Mouse (Mus musculus) cerebellum, adult 11 months (tissue): ENCODE data around the gene Ubfd1.

Source experiments
- DNase-seq: peaks from one replicate; pipeline ENCODE4 v3.0.0; 2022

Ubfd1 gene

DNA sequence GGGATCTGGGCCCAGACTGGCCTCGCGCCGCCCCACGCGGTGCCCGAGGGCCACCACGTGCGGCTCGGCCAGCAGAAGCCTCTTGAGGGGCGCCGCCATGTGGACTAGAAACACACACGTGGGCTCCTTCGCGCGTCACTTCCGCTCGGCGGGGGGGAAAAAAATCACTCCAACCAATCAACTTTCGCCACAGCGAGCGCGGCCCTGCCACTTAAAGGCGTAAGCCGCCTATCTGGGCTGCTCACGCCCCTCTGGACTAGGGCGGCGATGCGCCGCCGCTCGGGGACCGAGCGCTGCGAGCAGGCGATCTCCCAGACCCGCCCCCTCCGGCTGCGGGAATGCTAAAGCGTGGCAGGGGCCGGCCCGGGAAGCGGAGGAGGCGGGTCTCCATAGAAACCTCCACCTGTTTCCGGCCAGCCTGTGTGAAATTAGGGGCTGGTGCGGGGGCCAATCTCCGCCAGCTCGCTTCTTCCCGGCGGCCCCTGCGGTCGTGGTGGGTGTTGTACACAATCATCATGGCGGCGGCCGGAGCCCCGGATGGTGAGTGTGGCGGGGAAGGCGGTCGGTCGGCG lies at the start of gene Ubfd1, which contains the start of gene Ears2:
TSS of gene Ubfd1 (plus strand) at position 231 of the 572 bp plus-strand sequence.
TSS of gene Ears2 (minus strand) at position 319 of the 572 bp plus-strand sequence.
- DNase-seq = peak; percentile 94

DNA sequence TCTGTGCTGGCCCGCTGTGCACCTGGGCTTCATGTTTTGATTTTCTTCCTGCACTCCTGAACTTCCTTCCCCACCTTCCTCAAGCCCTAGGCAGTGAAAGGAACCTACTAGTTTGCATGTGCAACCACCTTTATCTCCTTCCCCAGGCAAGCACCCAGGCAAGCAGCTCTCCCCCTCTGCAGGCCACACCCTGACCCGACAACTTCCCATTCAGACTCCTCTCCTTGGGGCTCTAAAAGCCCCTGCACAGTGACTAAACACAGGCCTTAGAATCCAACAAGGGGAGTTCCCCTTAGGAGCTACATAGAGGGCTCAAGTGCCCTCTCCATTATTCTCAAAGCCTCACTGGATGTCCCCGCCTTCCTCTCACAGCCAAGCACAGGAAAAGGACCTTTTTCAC lies 48.7 kb upstream of the Ubfd1 start:
- no peak for DNase-seq

GRCm38 (mm10) chr7:122018978-122019377 lies 48.0 kb upstream of the Ubfd1 start:
- DNase-seq = no peak

GRCm38 (mm10) chr7:122020273-122020666 lies 46.7 kb upstream of the Ubfd1 start:
- DNase-seq = no peak

GRCm38 (mm10) chr7:122020667-122021354 lies 46.2 kb upstream of the Ubfd1 start, which contains the start of gene Gga2:
Gga2 (minus strand) TSS chr7:122021222.
- peak; percentile 86 for DNase-seq

DNA sequence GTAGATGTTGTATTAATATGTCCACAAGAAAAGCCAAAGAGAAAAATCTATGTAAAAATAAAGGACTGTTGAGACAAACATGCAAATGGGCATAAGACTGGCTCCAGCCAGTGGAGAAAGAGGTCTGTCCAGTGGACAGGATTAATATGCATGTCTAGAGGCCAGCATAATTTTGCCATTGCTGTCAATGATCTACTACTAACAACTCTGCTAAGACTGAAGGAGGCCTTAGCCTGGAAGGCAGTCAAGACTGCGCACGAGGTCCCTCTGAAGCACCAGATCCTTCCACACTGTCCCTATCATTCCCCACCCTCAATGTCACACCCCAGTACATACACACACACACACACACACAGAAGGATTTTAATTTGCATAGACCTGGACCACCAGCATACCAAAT lies 44.8 kb upstream of the Ubfd1 start:
- no peak for DNase-seq

DNA sequence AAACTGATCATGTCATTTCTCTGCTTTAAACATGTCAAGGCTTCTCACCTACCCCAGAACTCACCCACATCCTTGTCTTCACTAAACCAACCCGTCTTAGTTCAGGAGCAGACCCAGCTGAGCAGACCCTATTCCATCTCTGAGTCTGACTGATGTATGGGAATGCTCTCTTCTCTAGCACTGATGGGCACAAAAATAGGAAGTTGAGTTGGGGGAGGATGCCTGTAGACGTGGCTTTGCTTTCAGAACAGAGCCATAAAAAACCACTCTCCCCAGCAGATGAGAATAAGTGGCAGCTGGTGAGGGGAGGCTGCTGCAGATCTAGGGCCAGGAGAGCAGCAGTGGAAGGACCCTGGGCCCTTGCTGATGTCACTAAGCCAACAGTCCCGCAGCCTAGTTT lies 33.6 kb upstream of the Ubfd1 start:
- DNase-seq = no peak

GRCm38 (mm10) chr7:122034348-122034747 lies 32.6 kb upstream of the Ubfd1 start:
- no peak for DNase-seq

DNA sequence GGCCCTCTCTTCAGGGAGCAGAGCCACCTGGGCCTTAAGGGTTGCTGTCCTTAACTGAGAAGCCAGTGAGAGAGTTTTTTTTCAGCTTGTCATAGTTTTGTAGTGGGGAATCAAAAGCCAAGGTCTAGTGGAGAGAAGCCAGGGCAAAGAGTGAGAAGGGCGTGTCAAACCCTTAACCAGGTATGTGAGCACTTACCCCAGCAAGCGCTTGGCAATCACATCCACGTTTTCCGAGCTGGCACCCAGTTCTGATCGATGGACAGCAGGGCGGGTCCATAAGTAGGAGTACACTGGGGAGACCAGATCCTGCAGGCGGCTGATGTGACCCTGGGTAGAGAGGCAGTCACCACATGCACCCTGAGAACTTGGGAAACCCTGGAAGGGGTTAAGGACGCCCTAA lies 22.9 kb upstream of the Ubfd1 start:
- no peak for DNase-seq

DNA sequence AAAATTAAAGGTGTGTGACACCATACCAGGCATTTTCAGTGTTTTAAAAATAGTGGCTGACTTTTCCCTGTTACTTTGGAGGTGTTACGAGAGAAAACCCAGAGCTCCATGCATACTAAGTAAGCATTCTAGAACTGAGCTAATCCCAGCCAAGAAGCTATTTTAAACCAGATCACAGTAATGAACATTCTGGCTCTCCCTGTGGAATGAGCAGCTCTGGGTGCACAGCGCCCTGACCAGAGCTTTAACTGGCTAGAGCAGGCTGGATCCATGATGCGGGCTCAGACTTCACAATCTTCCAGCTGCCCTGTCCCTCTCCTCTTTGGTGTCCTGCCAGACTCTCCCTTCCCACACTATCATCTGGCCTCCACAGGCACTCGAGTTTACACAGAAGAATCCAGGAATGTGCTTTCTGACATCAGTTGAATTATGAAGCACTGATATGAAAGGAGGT lies 21.8 kb upstream of the Ubfd1 start:
- DNase-seq = no peak

- DNase-seq = no peak
Observed at GRCm38 (mm10) chr7:122045711-122046110, 21.3 kb upstream of the Ubfd1 start.

DNA sequence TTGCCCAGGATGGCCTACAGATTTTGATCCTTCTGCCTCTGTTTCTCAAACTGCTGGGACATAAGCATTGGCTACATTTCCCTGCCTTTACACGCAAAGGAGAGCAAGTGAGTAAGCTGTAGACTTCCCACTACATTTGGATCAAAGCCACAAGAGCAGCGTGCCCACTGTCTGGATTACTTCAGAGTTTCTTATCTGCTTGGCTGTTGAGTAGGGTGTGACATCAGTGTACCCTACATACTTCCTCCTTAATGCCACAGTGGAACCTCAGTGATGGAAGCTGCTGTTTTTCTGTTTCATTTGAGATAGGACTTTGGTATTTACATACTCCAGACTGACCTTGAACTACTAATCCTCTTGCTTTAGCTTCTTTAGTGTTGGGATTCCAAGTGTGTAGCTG lies 20.2 kb upstream of the Ubfd1 start:
- no peak for DNase-seq

DNA sequence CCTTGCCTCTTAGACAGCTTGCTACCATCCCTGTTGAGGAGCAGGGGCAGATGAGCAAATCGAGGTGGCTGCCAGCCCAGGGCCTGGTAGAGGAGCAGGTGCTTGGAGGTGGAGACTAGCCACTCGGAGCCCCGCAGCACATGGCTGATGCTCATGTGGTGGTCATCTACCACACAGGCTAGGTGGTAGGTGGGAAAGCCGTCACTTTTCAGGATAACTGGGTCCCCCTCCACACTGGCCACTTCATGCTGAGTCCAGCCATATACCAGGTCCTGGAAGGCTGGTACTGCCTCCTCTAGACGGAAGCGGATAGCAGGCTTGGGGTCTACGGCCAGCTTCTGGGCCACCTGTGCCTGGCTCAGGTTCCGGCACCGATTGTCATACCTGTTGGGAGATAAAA lies 18.8 kb upstream of the Ubfd1 start:
- no peak for DNase-seq

- DNase-seq = no peak
Observed at GRCm38 (mm10) chr7:122050834-122051233, 16.1 kb upstream of the Ubfd1 start.

GRCm38 (mm10) chr7:122056633-122057032 lies 10.3 kb upstream of the Ubfd1 start:
- DNase-seq = no peak

DNA sequence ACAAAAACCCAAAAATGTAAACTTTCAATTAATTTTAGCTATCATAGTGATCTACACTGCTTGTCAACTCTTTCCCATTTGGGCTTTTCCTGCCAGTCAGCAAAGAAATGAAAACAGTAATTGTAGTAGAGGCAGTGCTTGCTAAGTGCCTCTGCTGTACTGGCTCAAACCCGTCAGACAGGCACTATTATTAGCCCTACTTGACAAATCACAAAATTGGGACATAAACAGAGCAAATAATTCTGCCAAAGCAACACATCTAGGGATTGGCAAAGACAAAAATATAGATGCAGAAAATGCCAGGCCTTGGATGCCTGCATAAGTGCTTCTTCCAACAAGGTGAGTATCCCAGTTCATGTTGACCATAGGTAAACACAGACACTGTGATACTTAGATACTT lies 1.3 kb upstream of the Ubfd1 start:
- no peak for DNase-seq

DNA sequence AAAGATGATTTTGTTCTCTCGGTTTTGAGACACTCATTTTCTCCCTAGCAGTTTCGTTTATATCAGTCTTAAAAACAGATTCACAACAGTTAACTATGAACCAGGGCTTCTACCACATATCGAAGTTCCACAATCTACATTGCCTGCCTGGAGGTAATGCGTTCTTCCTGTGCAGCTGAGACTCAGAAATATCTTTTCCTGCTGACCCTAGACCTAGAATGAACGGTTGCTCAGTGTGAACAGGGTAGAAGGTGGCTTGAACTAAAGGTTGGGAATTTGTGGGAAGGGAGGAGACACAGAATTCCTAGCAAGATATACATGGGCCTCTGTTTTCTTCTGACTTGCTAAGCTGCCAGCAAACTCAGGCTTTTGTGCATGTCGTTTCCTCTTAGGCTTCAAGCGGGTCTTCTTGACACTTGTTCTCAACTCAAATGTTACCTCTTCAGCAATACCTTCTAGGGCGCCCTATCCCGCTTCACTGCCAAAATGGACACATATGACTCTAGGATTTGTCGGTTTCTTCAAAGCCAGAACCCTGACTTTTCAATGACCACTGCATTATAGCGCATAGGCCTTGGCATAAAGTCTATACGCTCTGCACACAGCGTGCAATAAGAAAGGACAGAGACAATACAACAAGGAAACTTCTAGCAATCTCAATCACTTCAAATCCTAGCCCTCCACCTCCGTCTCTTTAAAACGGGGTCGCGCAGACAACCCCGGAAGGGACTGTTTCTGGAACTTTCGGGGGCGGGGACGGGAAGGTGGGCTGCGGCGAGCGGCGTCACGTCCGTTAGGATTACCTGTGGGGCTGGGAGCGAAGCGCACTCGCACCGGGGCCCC lies 652 bp upstream of the Ubfd1 start:
- DNase-seq = no peak

DNA sequence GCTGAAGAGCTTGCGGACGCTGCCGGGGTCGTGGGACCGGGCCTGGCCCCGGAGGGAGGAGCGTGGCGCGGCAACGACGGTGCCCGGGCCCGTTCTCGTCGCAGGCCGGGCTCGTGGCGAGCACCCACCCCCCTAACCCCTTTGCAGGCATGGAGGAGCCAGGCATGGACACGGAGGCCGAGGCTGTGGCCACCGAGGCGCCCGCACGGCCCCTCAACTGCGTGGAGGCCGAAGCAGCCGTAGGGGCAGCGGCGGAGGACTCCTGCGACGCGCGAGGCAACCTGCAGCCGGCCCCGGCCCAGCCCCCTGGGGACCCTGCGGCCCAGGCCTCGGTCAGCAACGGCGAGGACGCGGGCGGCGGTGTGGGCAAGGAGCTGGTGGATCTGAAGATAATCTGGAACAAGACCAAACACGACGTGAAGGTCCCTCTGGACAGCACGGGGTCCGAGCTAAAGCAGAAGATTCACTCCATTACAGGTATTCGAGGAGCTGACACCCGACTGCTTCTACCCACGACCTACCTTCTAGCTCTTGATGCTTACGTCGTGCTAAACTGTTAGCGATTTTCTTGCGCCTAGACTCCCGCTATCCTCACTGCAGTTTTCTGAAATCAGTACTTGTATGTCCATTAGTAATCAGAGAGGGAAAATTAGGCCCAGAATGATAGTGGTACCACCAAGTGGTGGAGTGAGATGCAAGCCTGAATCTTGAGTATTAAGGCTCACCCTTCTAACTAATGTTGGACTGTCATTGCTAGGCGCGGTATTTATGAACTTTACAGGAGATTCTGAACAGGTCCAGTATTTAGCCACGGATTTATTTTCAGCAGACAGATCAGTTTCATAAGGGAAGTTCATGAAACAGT lies 774 bp downstream of the Ubfd1 start:
- DNase-seq = no peak

DNA sequence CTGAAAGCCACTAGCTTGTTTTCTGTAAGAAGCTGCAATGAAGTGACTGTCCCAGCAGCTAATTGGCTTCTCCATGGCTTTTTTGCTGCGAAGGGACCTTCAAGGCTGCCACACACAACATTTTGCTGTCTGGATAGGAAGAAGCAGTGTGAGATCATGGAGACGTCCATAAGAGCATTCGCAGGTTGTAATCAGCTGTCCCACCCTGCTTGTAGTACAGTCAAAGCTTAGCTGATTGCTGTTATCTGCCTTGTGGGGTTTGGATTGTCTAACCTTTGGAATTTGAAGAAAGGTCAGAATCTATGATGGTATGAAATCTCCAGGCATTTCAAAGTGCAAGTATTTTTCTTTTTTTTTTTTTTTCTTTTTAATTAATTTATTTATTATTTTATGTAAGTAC lies 7.4 kb downstream of the Ubfd1 start:
- DNase-seq = no peak

GRCm38 (mm10) chr7:122079798-122080554 lies 13.0 kb downstream of the Ubfd1 start:
- no peak for DNase-seq

DNA sequence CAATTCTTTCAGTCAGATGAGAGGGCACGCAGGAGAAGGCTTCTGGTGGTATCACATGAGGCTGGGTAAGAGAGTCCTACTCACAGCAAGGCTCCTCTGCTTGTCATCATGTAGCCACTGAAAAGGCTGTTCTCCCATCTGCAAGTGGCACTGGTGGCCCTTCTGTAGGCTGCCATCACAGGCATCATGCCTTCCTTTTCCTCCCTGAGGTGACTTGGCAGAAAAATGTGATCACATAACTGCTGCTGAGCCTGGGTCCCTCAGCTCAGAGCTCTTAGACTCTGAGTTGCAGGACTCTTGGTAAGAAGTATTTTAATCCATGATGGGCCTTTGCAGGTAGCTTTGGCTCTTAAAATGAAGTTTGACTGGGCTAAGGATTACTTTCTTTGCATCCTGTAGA lies 14.1 kb downstream of the Ubfd1 start:
- no peak for DNase-seq
